Mouse (Mus musculus) CH12.LX (cell line): ENCODE data around the gene Ston2.

ENCODE experiments used
- CTCF ChIP-seq, 2 experiments: IDR thresholded peaks in 1 of 2; conservative IDR thresholded peaks in 1 of 2; 2 replicates each; pipeline ENCODE4 v1.5.1; 2011 to 2012; ENCODE audit warnings: low read depth in 2 of 2, low read length in 2 of 2, improper control_type of control experiment in 1 of 2, inconsistent platforms in 1 of 2, mild to moderate bottlenecking in 1 of 2, moderate library complexity in 1 of 2
- EP300 ChIP-seq: IDR thresholded peaks from 2 replicates; pipeline ENCODE4 v1.6.1; 2011; ENCODE audit warnings: low read length, improper control_type of control experiment
- GABPA ChIP-seq: IDR thresholded peaks from 2 replicates; pipeline ENCODE4 v1.6.1; 2012; ENCODE audit warnings: low read depth, low read length, improper control_type of control experiment, inconsistent platforms; ENCODE audit not compliant: insufficient replicate concordance
- MAX ChIP-seq: IDR thresholded peaks from 2 replicates; pipeline ENCODE4 v1.6.1; 2011; ENCODE audit warnings: low read length, improper control_type of control experiment
- MEF2A ChIP-seq: IDR thresholded peaks from 2 replicates; pipeline ENCODE4 v1.6.1; 2014; ENCODE audit warnings: low read depth, mild to moderate bottlenecking, inconsistent platforms, low read length, improper control_type of control experiment, borderline replicate concordance
- POLR2A ChIP-seq: IDR thresholded peaks from 2 replicates; pipeline ENCODE4 v1.6.1; 2011; ENCODE audit warnings: low read depth, mild to moderate bottlenecking, improper control_type of control experiment, low read length
- RAD21 ChIP-seq: IDR thresholded peaks from 2 replicates; pipeline ENCODE4 v1.6.1; 2011; ENCODE audit warnings: low read depth, mild to moderate bottlenecking, low read length, improper control_type of control experiment, moderate library complexity
- RCOR1 ChIP-seq: conservative IDR thresholded peaks from 2 replicates; pipeline ENCODE4 v1.6.1; 2012; ENCODE audit warnings: low read depth, mild to moderate bottlenecking, inconsistent platforms, low read length, improper control_type of control experiment
- TBP ChIP-seq: conservative IDR thresholded peaks from 2 replicates; pipeline ENCODE4 v1.6.1; 2011; ENCODE audit warnings: low read depth, low read length, improper control_type of control experiment
- USF1 ChIP-seq: IDR thresholded peaks from 2 replicates; pipeline ENCODE4 v1.6.1; 2014; ENCODE audit warnings: low read depth, mild to moderate bottlenecking, inconsistent platforms, low read length, improper control_type of control experiment
- ZKSCAN1 ChIP-seq: IDR thresholded peaks from 2 replicates; pipeline ENCODE4 v1.6.1; 2012; ENCODE audit warnings: low read depth, inconsistent platforms, low read length, improper control_type of control experiment, borderline replicate concordance

DNA sequence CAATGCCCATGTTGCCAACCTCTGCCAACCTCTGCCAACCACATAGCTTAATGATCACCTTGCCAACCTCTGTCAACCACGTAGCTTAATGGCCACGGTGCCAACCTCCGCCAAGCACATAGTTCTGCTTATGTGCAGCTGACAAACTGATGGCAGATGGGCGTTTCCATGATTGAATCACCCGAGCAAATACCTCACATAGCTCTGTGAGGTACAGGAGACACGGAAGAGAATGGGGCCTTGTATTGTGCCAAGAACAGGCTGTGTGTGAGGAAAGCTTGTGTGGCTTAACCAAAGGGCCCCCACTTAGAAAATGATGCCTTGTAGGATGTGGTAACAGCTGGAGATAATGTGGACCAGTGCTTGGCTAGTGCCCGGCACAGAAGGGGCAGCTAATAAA is 120.4 kb downstream of the Ston2 start:
- TF ChIP-seq POLR2A, result no peak
- TF ChIP-seq CTCF (conservative IDR thresholded peaks at IDR 0.05 in 1 of 2, IDR thresholded peaks at IDR 0.05 in 1 of 2; ENCODE audit: low read depth in 2 of 2, low read length in 2 of 2), result no peak
- TF ChIP-seq RCOR1, result no peak
- TF ChIP-seq ZKSCAN1, result no peak
- TF ChIP-seq RAD21, result no peak
- no peak for TF ChIP-seq MEF2A
- no peak for TF ChIP-seq USF1
- no peak for TF ChIP-seq TBP
- TF ChIP-seq MAX, result no peak
- no peak for TF ChIP-seq GABPA
- TF ChIP-seq EP300, result no peak
